Mouse (Mus musculus) embryonic fibroblast, embryonic 13.5 days (primary cell): ENCODE data around the gene Zfand4.

Experiments used
- CTCF ChIP-seq: IDR thresholded peaks from 2 replicates; pipeline ENCODE4 v1.5.1; 2011; ENCODE audit warnings: mild to moderate bottlenecking, control low read depth, low read length, moderate library complexity, borderline replicate concordance; ENCODE audit not compliant: insufficient read depth
- POLR2A ChIP-seq: IDR thresholded peaks from 2 replicates; pipeline ENCODE4 v1.6.1; 2011; ENCODE audit warnings: low read depth, mild to moderate bottlenecking, control low read depth, low read length, moderate library complexity

GRCm38 (mm10) chr6:116262824-116263223, 1.2 kb upstream of the Zfand4 start:
- TF ChIP-seq POLR2A (no peak), CTCF (no peak)
